Mouse (Mus musculus) intestine, postnatal 0 days (tissue): ENCODE measurements around the gene Cldn12. TPM values are rescaled to one million over a fixed set of nuclear protein-coding genes. Genes with fewer than 3 reads are reported as not detected.

Source experiments
- ATAC-seq: fragments of 200-750 bp; cut with Nextera tagmentation; 2 replicates; pipeline ENCODE4 v1.8.0; 2017; ENCODE audit warnings: mild to moderate bottlenecking, moderate TSS enrichment, moderate library complexity
- H3K27ac ChIP-seq: fragments of 300-500 bp; sonication (generic); 2 replicates; pipeline ENCODE4 v1.5.1; 2014; ENCODE audit warnings: mild to moderate bottlenecking, low read depth, low read length, moderate library complexity
- H3K27me3 ChIP-seq: fragments of 300-500 bp; sonication (generic); replicated peaks from 2 replicates; pipeline ENCODE4 v1.6.1; 2014; ENCODE audit warnings: low read length, mixed read lengths; ENCODE audit not compliant: control insufficient read depth, insufficient read depth
- H3K36me3 ChIP-seq: fragments of 300-500 bp; sonication (generic); 2 replicates; pipeline ENCODE4 v1.6.1; 2014; ENCODE audit warnings: mild to moderate bottlenecking, moderate library complexity; ENCODE audit not compliant: control insufficient read depth, insufficient read depth
- H3K4me1 ChIP-seq: fragments of 300-500 bp; sonication (generic); replicated peaks from 2 replicates; pipeline ENCODE4 v1.6.1; 2014; ENCODE audit warnings: antibody characterized with exemption, low read length, mixed read lengths; ENCODE audit not compliant: control insufficient read depth, insufficient read depth
- H3K4me2 ChIP-seq: fragments of 300-500 bp; sonication (generic); replicated peaks from 2 replicates; pipeline ENCODE4 v1.6.1; 2014; ENCODE audit warnings: low read depth, mild to moderate bottlenecking, moderate library complexity
- H3K4me3 ChIP-seq: fragments of 300-500 bp; sonication (generic); 2 replicates; pipeline ENCODE4 v1.5.1; 2014; ENCODE audit warnings: low read depth, low read length
- H3K9ac ChIP-seq: fragments of 300-500 bp; sonication (generic); 2 replicates; pipeline ENCODE4 v1.6.1; 2014; ENCODE audit warnings: mild to moderate bottlenecking, low read depth, low read length
- H3K9me3 ChIP-seq: fragments of 300-500 bp; sonication (generic); 2 replicates; pipeline ENCODE4 v1.6.1; 2016; ENCODE audit warnings: mixed run types; ENCODE audit not compliant: control insufficient read depth
- CTCF ChIP-seq: sonication (generic); IDR thresholded peaks from 2 replicates; pipeline ENCODE4 v1.5.1; 2016; ENCODE audit warnings: low read depth, mild to moderate bottlenecking, control low read depth, antibody characterized with exemption, moderate library complexity
- WGBS: fragments of 180-500 bp; shearing (Covaris S2); extraction: QIAGEN DNeasy Blood & Tissue Kit; methylation state at CpG from one replicate; pipeline ENCODE4 v1.1.7; 2014; 5-methylcytosine and 5-hydroxymethylcytosine counted together
- polyA plus RNA-seq: library from polyadenylated mRNA; unstranded; fragments of >200 nt; fragmentation: Nextera tagmentation; extraction: Ambion mirVana; gene quantifications from 2 replicates; pipeline ENCODE4 v1.2.1, GENCODE M21; 2015

Gene Cldn12
- polyA plus RNA-seq, 1 experiment from 2014 or later, result 14.6 TPM

- no peak overlapping the region for H3K9ac ChIP-seq
- no peaks in the 10 kb centered on the region for H3K4me1 ChIP-seq
- 74% methylated on average over 2 of the region's 2 CpGs for WGBS
Observed at GRCm38 (mm10) chr5:5501583-5501982, 13.2 kb downstream of the Cldn12 start.

GRCm38 (mm10) chr5:5496393-5496792 lies 18.4 kb downstream of the Cldn12 start:
- H3K9ac ChIP-seq, result no peak overlapping the region
- no peaks in the 10 kb centered on the region for H3K4me1 ChIP-seq
- H3K4me2 ChIP-seq, result no peak overlapping the region
- no peaks in the 10 kb centered on the region for H3K9me3 ChIP-seq
- H3K27ac ChIP-seq, result no peak overlapping the region
- H3K27me3 ChIP-seq, result no peaks in the 10 kb centered on the region
- TF ChIP-seq CTCF, result no peak
- no peak for ATAC-seq
- no peaks in the 10 kb centered on the region for H3K36me3 ChIP-seq
- WGBS, result 59% methylated on average over 3 of the region's 3 CpGs
- H3K4me3 ChIP-seq, result no peak overlapping the region

More at GRCm38 (mm10) chr5:5501583-5501982, 13.2 kb downstream of the Cldn12 start:
- Histone ChIP-seq H3K36me3 (peaks cover 4% of the 10 kb centered on the region), H3K4me3 (no peak overlapping the region), H3K9me3 (no peaks in the 10 kb centered on the region), H3K27ac (no peak overlapping the region), H3K4me2 (no peak overlapping the region), H3K27me3 (no peaks in the 10 kb centered on the region)
- no peak for ATAC-seq
- TF ChIP-seq CTCF, result no peak

- ATAC-seq, result 0 out of 2 replicates have a peak, but pooled peaks have one; percentile 38
- no peaks in the 10 kb centered on the region for H3K36me3 ChIP-seq
- H3K4me1 ChIP-seq, result no peaks in the 10 kb centered on the region
- no peaks in the 10 kb centered on the region for H3K27me3 ChIP-seq
- H3K9me3 ChIP-seq, result no peaks in the 10 kb centered on the region
- H3K9ac ChIP-seq, result no peak overlapping the region
- H3K27ac ChIP-seq, result no peak overlapping the region
- no peak overlapping the region for H3K4me3 ChIP-seq
- TF ChIP-seq CTCF, result no peak
- no peak overlapping the region for H3K4me2 ChIP-seq
- WGBS, result 50% methylated on average over 4 of the region's 4 CpGs
Observed at GRCm38 (mm10) chr5:5495042-5495441, 19.7 kb downstream of the Cldn12 start.

- peak overlapping the region; percentile 30; the same call in 1 of the 2 replicates for H3K4me2 ChIP-seq
- ATAC-seq, result no peak
- no peak overlapping the region for H3K9ac ChIP-seq
- H3K27ac ChIP-seq, result no peak overlapping the region
- H3K27me3 ChIP-seq, result no peaks in the 10 kb centered on the region
- H3K36me3 ChIP-seq, result no peaks in the 10 kb centered on the region
- WGBS, result 33% methylated on average over 16 of the region's 16 CpGs
- H3K4me1 ChIP-seq, result no peaks in the 10 kb centered on the region
- no peaks in the 10 kb centered on the region for H3K9me3 ChIP-seq
- TF ChIP-seq CTCF, result peak; percentile 87
- no peak overlapping the region for H3K4me3 ChIP-seq
Observed at GRCm38 (mm10) chr5:5494269-5495005, 20.3 kb downstream of the Cldn12 start.

- no peak overlapping the region for H3K27ac ChIP-seq
- no peak overlapping the region for H3K9ac ChIP-seq
- H3K4me1 ChIP-seq, result no peaks in the 10 kb centered on the region
- no peaks in the 10 kb centered on the region for H3K9me3 ChIP-seq
- no peaks in the 10 kb centered on the region for H3K36me3 ChIP-seq
- H3K4me2 ChIP-seq, result no peak overlapping the region
- no peak for TF ChIP-seq CTCF
- H3K27me3 ChIP-seq, result no peaks in the 10 kb centered on the region
- H3K4me3 ChIP-seq, result no peak overlapping the region
- WGBS, result 97% methylated on average over 4 of the region's 4 CpGs
- no peak for ATAC-seq
Observed at GRCm38 (mm10) chr5:5492163-5492562, 22.6 kb downstream of the Cldn12 start.

GRCm38 (mm10) chr5:5486071-5486470 lies 28.7 kb downstream of the Cldn12 start:
- Histone ChIP-seq H3K4me2 (no peak overlapping the region), H3K27ac (no peak overlapping the region), H3K4me1 (no peaks in the 10 kb centered on the region), H3K4me3 (no peak overlapping the region), H3K9me3 (no peaks in the 10 kb centered on the region), H3K27me3 (no peaks in the 10 kb centered on the region), H3K36me3 (no peaks in the 10 kb centered on the region), H3K9ac (no peak overlapping the region)
- ATAC-seq, result no peak
- no peak for TF ChIP-seq CTCF
- 58% methylated on average over 3 of the region's 3 CpGs for WGBS
